15 mouse cellular contexts compared by ENCODE assay signal in the genomic region with DNA sequence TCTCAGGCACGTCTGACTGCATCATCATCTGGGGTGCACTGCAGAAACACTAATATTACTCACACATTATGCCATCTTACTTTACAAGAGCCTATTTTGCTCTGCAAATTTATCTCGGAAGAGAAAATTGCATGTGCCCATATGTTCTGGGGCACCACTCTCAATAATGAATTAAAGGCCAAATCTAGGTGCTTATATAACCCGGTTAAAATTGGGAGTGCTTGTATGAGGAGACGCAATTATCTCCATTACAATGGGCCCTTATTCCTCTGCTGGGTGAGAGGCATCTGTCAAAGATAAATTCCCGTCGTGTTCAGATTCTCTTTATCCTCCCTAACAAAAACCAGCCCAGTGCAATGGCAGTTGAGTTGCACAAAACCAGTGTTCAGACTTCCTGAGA. TPM values are rescaled to one million over a fixed set of nuclear protein-coding genes. Genes with fewer than 3 reads are reported as not detected.
DNase-seq lines count a peak whose midpoint lies in the region; ATAC-seq and TF ChIP-seq lines count a peak whose summit lies in the region.
"Had no signal": no experiment of that assay in that cellular context is flagged by ENCODE, and none has a peak within 500 bp of the region (broad histone marks: within the 10 kb centered on the region; RNA-seq: fewer than 3 reads in every experiment).

No protein-coding gene starts in this region.

- no peak for TF ChIP-seq POLR2A in brain, embryonic 14.5 days (IDR thresholded peaks at IDR 0.05; ENCODE audit: borderline replicate concordance, extremely low read depth, insufficient read depth, insufficient read length, poor library complexity, severe bottlenecking)

- no peaks in the 10 kb centered on the region for H3K36me3 ChIP-seq in intestine, embryonic 15.5 days
- no peaks in the 10 kb centered on the region for H3K36me3 ChIP-seq in intestine, embryonic 16.5 days (ENCODE audit: control insufficient read depth, insufficient read depth, low read length)
- H3K36me3 ChIP-seq in limb, embryonic 13.5 days, result 0 out of 2 replicates have a peak, but pooled peaks cover under 1% of the 10 kb centered on the region

- H3K4me2 ChIP-seq in intestine, embryonic 15.5 days (replicated peaks), result no peak overlapping the region
- H3K4me2 ChIP-seq in intestine, embryonic 16.5 days (ENCODE audit: low read depth, low read length), result no peak overlapping the region
- no peak overlapping the region for H3K4me2 ChIP-seq in limb, embryonic 13.5 days (replicated peaks)

- no peaks in the 10 kb centered on the region for H3K9me3 ChIP-seq in intestine, embryonic 15.5 days
- H3K9me3 ChIP-seq in intestine, embryonic 16.5 days (ENCODE audit: control insufficient read depth, low read length), result no peaks in the 10 kb centered on the region
- H3K9me3 ChIP-seq in limb, embryonic 13.5 days, result no peaks in the 10 kb centered on the region
- H3K9me3 ChIP-seq: G1E had no signal

- TF ChIP-seq CTCF in brain, embryonic 14.5 days (IDR thresholded peaks at IDR 0.05; ENCODE audit: borderline replicate concordance, extremely low read depth, insufficient read depth, insufficient read length), result no peak

- peak; percentile 63 for DNase-seq in Muller cell, postnatal 12 days (ENCODE audit: inconsistent ontology term)
- peak; percentile 58 for DNase-seq in brain, embryonic 14.5 days (ENCODE audit: low read depth)
- no peak for DNase-seq in urinary bladder, postnatal 25 days (ENCODE audit: low spot score)
- DNase-seq in spleen, postnatal 10 days (ENCODE audit: low spot score in 2 of 2), result no peak
- DNase-seq: adrenal gland, postnatal 10 days; cerebellum, adult 9-11 months; kidney, adult 18-20 months; spleen, adult 18-20 months had no signal

- no peak overlapping the region for H3K4me3 ChIP-seq in intestine, embryonic 15.5 days (replicated peaks)
- H3K4me3 ChIP-seq in intestine, embryonic 16.5 days (ENCODE audit: low read length), result no peak overlapping the region
- no peak overlapping the region for H3K4me3 ChIP-seq in limb, embryonic 13.5 days

- H3K4me1 ChIP-seq in intestine, embryonic 15.5 days (replicated peaks), result no peaks in the 10 kb centered on the region
- peaks cover 5% of the 10 kb centered on the region; the same call in 1 of the 2 replicates for H3K4me1 ChIP-seq in intestine, embryonic 16.5 days (ENCODE audit: control insufficient read depth, insufficient read depth, low read length)
- H3K4me1 ChIP-seq in limb, embryonic 13.5 days, result peaks cover 72% of the 10 kb centered on the region

- H3K27me3 ChIP-seq in intestine, embryonic 15.5 days (replicated peaks), result no peaks in the 10 kb centered on the region
- no peaks in the 10 kb centered on the region for H3K27me3 ChIP-seq in intestine, embryonic 16.5 days (replicated peaks; ENCODE audit: control insufficient read depth, insufficient read depth, low read length)
- no peaks in the 10 kb centered on the region for H3K27me3 ChIP-seq in limb, embryonic 13.5 days

- H3K9ac ChIP-seq in intestine, embryonic 15.5 days, result no peak overlapping the region
- H3K9ac ChIP-seq in intestine, embryonic 16.5 days (ENCODE audit: low read depth, low read length), result no peak overlapping the region
- no peak overlapping the region for H3K9ac ChIP-seq in limb, embryonic 13.5 days
- H3K9ac ChIP-seq: liver, embryonic 14.5 days had no signal

- 0 out of 2 replicates have a peak overlapping the region, but pooled peaks have one; percentile 7 for H3K27ac ChIP-seq in intestine, embryonic 15.5 days
- no peak overlapping the region; the same call in 1 of the 2 replicates for H3K27ac ChIP-seq in intestine, embryonic 16.5 days (ENCODE audit: low read length)
- peak overlapping the region; percentile 49; the same call in 1 of the 2 replicates for H3K27ac ChIP-seq in limb, embryonic 13.5 days
- H3K27ac ChIP-seq: liver, embryonic 14.5 days had no signal

- ATAC-seq in intestine, embryonic 15.5 days, result no peak
- ATAC-seq in intestine, embryonic 16.5 days, result no peak
- ATAC-seq in limb, embryonic 13.5 days (ENCODE audit: low FRiP score, low read depth), result no peak
- ATAC-seq in megakaryocyte, adult 5-6 weeks (ENCODE audit: poor library complexity, severe bottlenecking), result no peak

- 56% methylated on average over 6 of the region's 6 CpGs for WGBS in intestine, embryonic 15.5 days
- 61% methylated on average over 6 of the region's 6 CpGs for WGBS in intestine, embryonic 16.5 days
- 50% methylated on average over 6 of the region's 6 CpGs for WGBS in limb, embryonic 13.5 days

RNA-seq across cellular contexts. Expression of gene Cpa1, which starts 25.8 kb away (rescaled TPM):
- 266 and 631 TPM in 2 replicates for polyA plus RNA-seq in intestine, embryonic 15.5 days (2015; fragmentation: Nextera tagmentation; extraction: Ambion mirVana)
- polyA plus RNA-seq in intestine, embryonic 16.5 days (2015; fragmentation: Nextera tagmentation; extraction: Ambion mirVana), result 358 and 408 TPM in 2 replicates
- 0.68 and 1.0 TPM in 2 replicates for polyA plus RNA-seq in brain, embryonic 14.5 days (2012; rRNA removed)
- 0.88 and 1.0 TPM in 2 replicates for polyA plus RNA-seq in limb, embryonic 13.5 days (2015; fragmentation: Nextera tagmentation; extraction: Ambion mirVana)
- total RNA-seq in megakaryocyte, adult 5-6 weeks (2015), result not detected in 2 replicates
- total RNA-seq in megakaryocyte, adult 5-6 weeks (2017), result not detected in 2 replicates
- total RNA-seq: G1E had no signal
- polyA plus RNA-seq: frontal cortex, adult 2 months; G1E had no signal

RNA-seq across cellular contexts. Expression of gene Cep41, which starts 28.8 kb away (rescaled TPM):
- 9.4 and 9.9 TPM in 2 replicates for polyA plus RNA-seq in intestine, embryonic 15.5 days (2015; fragmentation: Nextera tagmentation; extraction: Ambion mirVana)
- 6.2 and 6.6 TPM in 2 replicates for polyA plus RNA-seq in intestine, embryonic 16.5 days (2015; fragmentation: Nextera tagmentation; extraction: Ambion mirVana)
- 16.1 and 19.5 TPM in 2 replicates for polyA plus RNA-seq in brain, embryonic 14.5 days (2012; rRNA removed)
- 52.3 and 55.4 TPM in 2 replicates for polyA plus RNA-seq in limb, embryonic 13.5 days (2015; fragmentation: Nextera tagmentation; extraction: Ambion mirVana)
- total RNA-seq in megakaryocyte, adult 5-6 weeks (2015), result 3.5 and 6.0 TPM in 2 replicates
- total RNA-seq in megakaryocyte, adult 5-6 weeks (2017), result 2.0 and 3.1 TPM in 2 replicates

RNA-seq across cellular contexts. Expression of gene Cpa5, which starts 54.0 kb away (rescaled TPM):
- 0.25 TPM in 2 replicates for polyA plus RNA-seq in intestine, embryonic 15.5 days (2015; fragmentation: Nextera tagmentation; extraction: Ambion mirVana)
- not detected in 2 replicates for polyA plus RNA-seq in intestine, embryonic 16.5 days (2015; fragmentation: Nextera tagmentation; extraction: Ambion mirVana)
- polyA plus RNA-seq in brain, embryonic 14.5 days (2012; rRNA removed), result 0.04 and 0.14 TPM in 2 replicates
- polyA plus RNA-seq in limb, embryonic 13.5 days (2015; fragmentation: Nextera tagmentation; extraction: Ambion mirVana), result 0.33 and 0.79 TPM in 2 replicates
- total RNA-seq in megakaryocyte, adult 5-6 weeks (2015), result not detected in 2 replicates
- not detected in 2 replicates for total RNA-seq in megakaryocyte, adult 5-6 weeks (2017)
- total RNA-seq: adrenal gland, postnatal 10 days; G1E had no signal
- polyA plus RNA-seq: frontal cortex, adult 2 months; G1E had no signal

RNA-seq across cellular contexts. Expression of gene Mest, which starts 58.6 kb away (rescaled TPM):
- 668 and 710 TPM in 2 replicates for polyA plus RNA-seq in intestine, embryonic 15.5 days (2015; fragmentation: Nextera tagmentation; extraction: Ambion mirVana)
- polyA plus RNA-seq in intestine, embryonic 16.5 days (2015; fragmentation: Nextera tagmentation; extraction: Ambion mirVana), result 558 and 560 TPM in 2 replicates
- 533 and 604 TPM in 2 replicates for polyA plus RNA-seq in brain, embryonic 14.5 days (2012; rRNA removed)
- 1,770 and 1,957 TPM in 2 replicates for polyA plus RNA-seq in limb, embryonic 13.5 days (2015; fragmentation: Nextera tagmentation; extraction: Ambion mirVana)
- total RNA-seq in megakaryocyte, adult 5-6 weeks (2015), result not detected in 2 replicates
- 0.07 and 0.20 TPM in 2 replicates for total RNA-seq in megakaryocyte, adult 5-6 weeks (2017)

Comparison
In these comparisons a context has a peak if more than half of its experiments do, and no peak if none do; other contexts are left out.
1. DNase-seq: peak in Muller cell, postnatal 12 days (single experiment) and brain, embryonic 14.5 days (single experiment); none in urinary bladder, postnatal 25 days (single experiment) and spleen, postnatal 10 days (0 of 2).
2. RNA of gene Cpa1, which starts 25.8 kb away (polyA plus RNA-seq): 358 to 408 TPM in intestine, embryonic 16.5 days and 266 to 631 TPM in intestine, embryonic 15.5 days; 0.68 to 1.0 TPM in brain, embryonic 14.5 days and 0.88 to 1.0 TPM in limb, embryonic 13.5 days; every median in the first group is over 100 times any median in the second.